Mouse (Mus musculus) CH12.LX (cell line): Measurements from ENCODE around the gene Tox2. TPM values are rescaled to one million over a fixed set of nuclear protein-coding genes. Genes with fewer than 3 reads are reported as not detected.

Experiments used
- DNase-seq: peaks from one replicate; pipeline ENCODE4 v3.0.0-alpha.2; 2013; ENCODE audit errors: extremely low read depth
- H3K27ac ChIP-seq: 2 replicates; pipeline ENCODE4 v1.5.1; 2012; ENCODE audit warnings: low read depth, mild to moderate bottlenecking, control low read depth, moderate library complexity; ENCODE audit not compliant: insufficient read depth
- H3K27me3 ChIP-seq: replicated peaks from 2 replicates; pipeline ENCODE3; 2012; ENCODE audit warnings: inconsistent platforms
- H3K36me3 ChIP-seq, 2 experiments: replicated peaks in 1 of 2; 2 replicates each; pipeline versions ENCODE3 to v1.6.1; 2012; ENCODE audit warnings: inconsistent platforms in 1 of 2, low read length in 1 of 2, mild to moderate bottlenecking in 1 of 2, mixed read lengths in 1 of 2, moderate library complexity in 1 of 2; ENCODE audit not compliant: control insufficient read depth in 1 of 2, insufficient read depth in 1 of 2
- H3K4me1 ChIP-seq, 2 experiments: 2 replicates each; pipeline ENCODE4 v1.6.1; 2012; ENCODE audit warnings: inconsistent platforms in 1 of 2, moderate library complexity in 1 of 2; ENCODE audit not compliant: insufficient read depth in 2 of 2, control insufficient read depth in 1 of 2
- H3K4me2 ChIP-seq: 2 replicates; pipeline ENCODE4 v1.6.1; 2012; ENCODE audit warnings: low read depth, mild to moderate bottlenecking, control low read depth; ENCODE audit not compliant: poor library complexity, insufficient read depth, severe bottlenecking
- H3K4me3 ChIP-seq, 3 experiments: fragments of 150-350 bp in 1 of 3; sonication (generic) in 1 of 3; replicated peaks in 1 of 3; 2 replicates each; pipeline versions ENCODE3 to v1.5.1; 2011 to 2012; ENCODE audit warnings: low read depth in 2 of 3, low read length in 2 of 3, mild to moderate bottlenecking in 2 of 3, moderate library complexity in 2 of 3, control low read depth in 1 of 3, improper control_type of control experiment in 1 of 3, inconsistent platforms in 1 of 3, mixed read lengths in 1 of 3; ENCODE audit not compliant: poor library complexity in 1 of 3
- H3K79me2 ChIP-seq: replicated peaks from 2 replicates; pipeline ENCODE4 v1.6.1; 2012; ENCODE audit warnings: mild to moderate bottlenecking, moderate library complexity; ENCODE audit not compliant: control insufficient read depth, poor library complexity, insufficient read depth, severe bottlenecking; ENCODE audit errors: extremely low read depth
- H3K9ac ChIP-seq: 2 replicates; pipeline ENCODE4 v1.6.1; 2012; ENCODE audit warnings: low read depth, mild to moderate bottlenecking, control low read depth, moderate library complexity; ENCODE audit not compliant: insufficient read depth
- H3K9me3 ChIP-seq: replicated peaks from 2 replicates; pipeline ENCODE3; 2012; ENCODE audit warnings: low read length, inconsistent platforms, mixed read lengths
- BHLHE40 ChIP-seq: IDR thresholded peaks from 2 replicates; pipeline ENCODE4 v1.6.1; 2011; ENCODE audit warnings: mild to moderate bottlenecking, low read depth, low read length, improper control_type of control experiment
- CHD2 ChIP-seq: IDR thresholded peaks from 2 replicates; pipeline ENCODE4 v1.6.1; 2011; ENCODE audit warnings: low read length, improper control_type of control experiment
- CTCF ChIP-seq, 2 experiments: IDR thresholded peaks in 1 of 2; conservative IDR thresholded peaks in 1 of 2; 2 replicates each; pipeline ENCODE4 v1.5.1; 2011 to 2012; ENCODE audit warnings: low read depth in 2 of 2, low read length in 2 of 2, improper control_type of control experiment in 1 of 2, inconsistent platforms in 1 of 2, mild to moderate bottlenecking in 1 of 2, moderate library complexity in 1 of 2
- ELF1 ChIP-seq: IDR thresholded peaks from 2 replicates; pipeline ENCODE4 v1.6.1; 2014; ENCODE audit warnings: low read depth, mild to moderate bottlenecking, inconsistent platforms, low read length, improper control_type of control experiment
- HCFC1 ChIP-seq: IDR thresholded peaks from 2 replicates; pipeline ENCODE4 v1.6.1; 2012; ENCODE audit warnings: low read depth, mild to moderate bottlenecking, inconsistent platforms, low read length, improper control_type of control experiment
- JUN ChIP-seq: IDR thresholded peaks from 2 replicates; pipeline ENCODE4 v1.6.1; 2011; ENCODE audit warnings: low read depth, mild to moderate bottlenecking, low read length, improper control_type of control experiment, moderate library complexity; ENCODE audit not compliant: insufficient read depth
- KAT2A ChIP-seq: IDR thresholded peaks from 2 replicates; pipeline ENCODE4 v1.6.1; 2012; ENCODE audit warnings: low read length, improper control_type of control experiment, inconsistent platforms; ENCODE audit not compliant: insufficient replicate concordance
- MAFK ChIP-seq: IDR thresholded peaks from 2 replicates; pipeline ENCODE4 v1.6.1; 2011; ENCODE audit warnings: low read length, improper control_type of control experiment; ENCODE audit not compliant: insufficient replicate concordance
- MAX ChIP-seq: IDR thresholded peaks from 2 replicates; pipeline ENCODE4 v1.6.1; 2011; ENCODE audit warnings: low read length, improper control_type of control experiment
- MAZ ChIP-seq: IDR thresholded peaks from 2 replicates; pipeline ENCODE4 v1.6.1; 2012; ENCODE audit warnings: low read depth, mild to moderate bottlenecking, inconsistent platforms, low read length, improper control_type of control experiment, moderate library complexity
- MYC ChIP-seq: IDR thresholded peaks from 2 replicates; pipeline ENCODE4 v1.6.1; 2011; ENCODE audit warnings: low read depth, mild to moderate bottlenecking, improper control_type of control experiment, low read length
- NELFE ChIP-seq: IDR thresholded peaks from 2 replicates; pipeline ENCODE4 v1.6.1; 2011; ENCODE audit warnings: low read depth, low read length, improper control_type of control experiment
- POLR2A ChIP-seq: IDR thresholded peaks from 2 replicates; pipeline ENCODE4 v1.6.1; 2011; ENCODE audit warnings: low read depth, mild to moderate bottlenecking, improper control_type of control experiment, low read length
- SMC3 ChIP-seq: IDR thresholded peaks from 2 replicates; pipeline ENCODE4 v1.6.1; 2011; ENCODE audit warnings: low read depth, low read length, improper control_type of control experiment
- TBP ChIP-seq: conservative IDR thresholded peaks from 2 replicates; pipeline ENCODE4 v1.6.1; 2011; ENCODE audit warnings: low read depth, low read length, improper control_type of control experiment
- TCF12 ChIP-seq: IDR thresholded peaks from 2 replicates; pipeline ENCODE4 v1.6.1; 2014; ENCODE audit warnings: low read depth, mild to moderate bottlenecking, inconsistent platforms, low read length, improper control_type of control experiment
- USF1 ChIP-seq: IDR thresholded peaks from 2 replicates; pipeline ENCODE4 v1.6.1; 2014; ENCODE audit warnings: low read depth, mild to moderate bottlenecking, inconsistent platforms, low read length, improper control_type of control experiment
- ZC3H11A ChIP-seq: IDR thresholded peaks from 2 replicates; pipeline ENCODE4 v1.6.1; 2012; ENCODE audit warnings: low read depth, mild to moderate bottlenecking, inconsistent platforms, low read length, improper control_type of control experiment
- ZMIZ1 ChIP-seq: IDR thresholded peaks from 2 replicates; pipeline ENCODE4 v1.6.1; 2012; ENCODE audit warnings: low read depth, mild to moderate bottlenecking, inconsistent platforms, low read length, improper control_type of control experiment
- dilution Hi-C: fragments of 300-500 bp; cut with MboI; formaldehyde crosslinking; loops from 2 replicates; pipeline ENCODE4 v1.14.3; 2020; ENCODE audit warnings: low sequenced_read_pairs; ENCODE audit not compliant: extremely low pct_unique_long_range_greater_than_20kb, extremely low pct_ligation_motif_present
- in situ Hi-C: fragments of 300-500 bp; cut with MboI; formaldehyde crosslinking; loops from 3 replicates; pipeline ENCODE4 v1.14.3; 2019; ENCODE audit warnings: low sequenced_read_pairs, low pct_ligation_motif_present, low pct_unique_long_range_greater_than_20kb, mixed read lengths
- polyA plus RNA-seq: library from polyadenylated mRNA; unstranded; fragments of >175 nt; gene quantifications from 2 replicates; pipeline ENCODE4 v1.2.1, GENCODE M21; 2012; ENCODE audit warnings: low read depth; ENCODE audit not compliant: insufficient read length
- total RNA-seq, 2 experiments: library from RNA; depleted of rRNA; stranded (reverse); fragments of 300-350 nt in 1 of 2; fragments of >200 nt in 1 of 2; gene quantifications; 2 replicates each; pipeline ENCODE4 v1.2.3; 2012 to 2014

The Tox2 gene
- total and polyA plus RNA-seq, 3 experiments, result not detected

- Histone ChIP-seq H3K4me1 (no peaks in the 10 kb centered on the region), H3K36me3 (no peaks in the 10 kb centered on the region), H3K27me3 (peaks cover 87% of the 10 kb centered on the region), H3K4me2 (no peak overlapping the region), H3K9me3 (peaks cover 5% of the 10 kb centered on the region), H3K4me3 (no peak overlapping the region)
- in situ Hi-C loops, result no loop called here
- no peak for TF ChIP-seq MAX
- no peak for TF ChIP-seq USF1
- no peak for TF ChIP-seq CTCF (conservative IDR thresholded peaks at IDR 0.05 in 1 of 2, IDR thresholded peaks at IDR 0.05 in 1 of 2; ENCODE audit: low read depth in 2 of 2, low read length in 2 of 2)
- TF ChIP-seq JUN, result no peak
- TF ChIP-seq MAZ, result no peak
- no peak for TF ChIP-seq SMC3
- TF ChIP-seq HCFC1, result no peak
- TF ChIP-seq ELF1, result no peak
- no peak for TF ChIP-seq ZC3H11A
- TF ChIP-seq BHLHE40, result no peak
- TF ChIP-seq MAFK, result no peak
- TF ChIP-seq CHD2, result no peak
- TF ChIP-seq, all 38 proteins: peak for 0
- H3K27ac ChIP-seq, result no peak overlapping the region
- H3K9ac ChIP-seq, result no peak overlapping the region
- dilution Hi-C loops, result no loop called here
- H3K79me2 ChIP-seq, result no peaks in the 10 kb centered on the region
- no peak for DNase-seq
These were observed 36.7 kb upstream of the Tox2 start for GRCm38 (mm10) chr2:163166067-163166805.

- no peaks in the 10 kb centered on the region for H3K36me3 ChIP-seq
These were observed 31.0 kb upstream of the Tox2 start for GRCm38 (mm10) chr2:163171891-163172290.

More at GRCm38 (mm10) chr2:163171891-163172290, 31.0 kb upstream of the Tox2 start:
- no peak for TF ChIP-seq POLR2A
- no peak for TF ChIP-seq TBP
- no peak for TF ChIP-seq KAT2A
- TF ChIP-seq TCF12, result no peak
- no peak for TF ChIP-seq ZMIZ1
- no peak for TF ChIP-seq MYC
- TF ChIP-seq MAX, result no peak
- no peak for TF ChIP-seq NELFE
- dilution Hi-C loops, result no loop called here
- Histone ChIP-seq H3K4me1 (no peaks in the 10 kb centered on the region), H3K4me2 (no peak overlapping the region), H3K9me3 (peaks cover 3% of the 10 kb centered on the region), H3K9ac (no peak overlapping the region), H3K27me3 (peaks cover 89% of the 10 kb centered on the region), H3K79me2 (no peaks in the 10 kb centered on the region), H3K27ac (no peak overlapping the region), H3K4me3 (no peak overlapping the region)
- in situ Hi-C loops, result no loop called here
- no peak for DNase-seq
